Mouse (Mus musculus) kidney, postnatal 10 days (tissue): ENCODE results near the gene Preb.

Source experiments
- DNase-seq: peaks from one replicate; pipeline ENCODE4 v3.0.0; 2021; ENCODE audit warnings: mixed read lengths

Gene Preb

GRCm38 (mm10) chr5:30959966-30960501 lies at the start of gene Preb:
Gene Preb, minus strand, starts transcription at chr5:30960361.
- DNase-seq, result peak; percentile 99

GRCm38 (mm10) chr5:31004184-31004583 lies 44.0 kb upstream of the Preb start:
- DNase-seq, result peak; percentile 94

GRCm38 (mm10) chr5:31001560-31001959 lies 41.4 kb upstream of the Preb start:
- peak; percentile 14 for DNase-seq

GRCm38 (mm10) chr5:31000993-31001392 lies 40.8 kb upstream of the Preb start:
- DNase-seq, result no peak

GRCm38 (mm10) chr5:31000122-31000521 lies 40.0 kb upstream of the Preb start:
- DNase-seq, result no peak

GRCm38 (mm10) chr5:30999324-30999723 lies 39.2 kb upstream of the Preb start:
- no peak for DNase-seq

GRCm38 (mm10) chr5:30998306-30998705 lies 38.1 kb upstream of the Preb start:
- peak; percentile 62 for DNase-seq

- DNase-seq, result no peak
Observed at GRCm38 (mm10) chr5:30994910-30995635, 34.9 kb upstream of the Preb start.

- no peak for DNase-seq
Observed at GRCm38 (mm10) chr5:30994074-30994473, 33.9 kb upstream of the Preb start.

- DNase-seq, result no peak
Observed at GRCm38 (mm10) chr5:30992980-30993676, 33.0 kb upstream of the Preb start.

- peak; percentile 25 for DNase-seq
Observed at GRCm38 (mm10) chr5:30982357-30982756, 22.2 kb upstream of the Preb start.

- peak; percentile 80 for DNase-seq
Observed at GRCm38 (mm10) chr5:30974870-30975656, 14.9 kb upstream of the Preb start.

- no peak for DNase-seq
Observed at GRCm38 (mm10) chr5:30969440-30969839, 9.3 kb upstream of the Preb start.

GRCm38 (mm10) chr5:30968416-30968815 lies 8.3 kb upstream of the Preb start, which contains the start of gene Tcf23:
Gene Tcf23, plus strand, starts transcription at chr5:30968662.
- DNase-seq, result peak; percentile 73

GRCm38 (mm10) chr5:30966189-30966588 lies 6.0 kb upstream of the Preb start:
- no peak for DNase-seq

GRCm38 (mm10) chr5:30963916-30964315 lies 3.8 kb upstream of the Preb start:
- no peak for DNase-seq

GRCm38 (mm10) chr5:30961545-30962505 lies 1.7 kb upstream of the Preb start:
- DNase-seq, result no peak

GRCm38 (mm10) chr5:30960814-30961213 lies 653 bp upstream of the Preb start:
- DNase-seq, result no peak

GRCm38 (mm10) chr5:30959198-30959854 lies 835 bp downstream of the Preb start:
- peak; percentile 67 for DNase-seq

- DNase-seq, result no peak
Observed at GRCm38 (mm10) chr5:30957891-30958290, 2.3 kb downstream of the Preb start.

GRCm38 (mm10) chr5:30955751-30956150 lies 4.4 kb downstream of the Preb start:
- DNase-seq, result no peak
